Mouse (Mus musculus): Measurements from ENCODE around the gene Knop1. TPM values are rescaled to one million over a fixed set of nuclear protein-coding genes. Genes with fewer than 3 reads are reported as not detected.

Knop1 gene
- total and polyA plus RNA-seq, 2 experiments from 2014 or later = 37.5 to 73.2 TPM

DNA sequence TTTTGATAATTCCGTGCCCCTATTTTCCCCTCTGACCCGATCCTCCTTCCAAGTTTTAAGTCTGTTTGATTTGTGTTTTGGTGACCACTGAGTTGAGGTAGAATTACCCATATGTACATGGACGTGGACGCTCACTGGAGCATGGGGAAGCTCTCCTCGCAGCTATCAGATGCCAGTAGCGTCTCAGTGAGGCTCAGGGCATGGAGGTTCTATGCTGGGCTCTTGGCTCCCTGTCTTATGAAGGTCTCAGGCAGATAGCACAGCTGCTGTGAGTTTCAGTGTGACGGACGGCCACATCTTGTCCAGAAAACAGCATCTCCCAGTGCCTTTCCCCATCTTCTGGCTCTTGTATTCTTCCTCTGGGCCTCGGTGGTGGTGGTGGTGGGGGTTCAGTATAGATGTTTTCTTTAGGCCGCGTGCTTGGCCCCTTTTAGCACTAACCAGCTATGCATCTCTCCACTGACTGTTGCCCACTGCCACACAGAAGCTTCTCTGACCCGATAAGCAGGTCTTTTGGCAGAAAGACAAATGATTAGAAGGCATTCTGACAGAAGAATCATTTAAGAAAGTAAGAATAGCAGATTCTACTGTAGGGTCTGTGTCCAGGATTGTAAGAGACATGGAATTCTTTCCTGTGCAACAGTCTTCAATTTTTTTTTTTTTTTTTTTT is 34.0 kb downstream of the Knop1 start:
- no peaks in the 10 kb centered on the region for H3K9me3 ChIP-seq (ENCODE audit: low read length)
- DNase-seq (ENCODE audit: low spot score) (no peak), ATAC-seq (ENCODE audit: low FRiP score) (no peak)
- H3K36me3 ChIP-seq (ENCODE audit: insufficient read depth, low read length) = peaks cover 43% of the 10 kb centered on the region
- H3K27me3 ChIP-seq (ENCODE audit: insufficient read depth, low read length) = no peaks in the 10 kb centered on the region
- no peak overlapping the region for H3K9ac ChIP-seq (replicated peaks; ENCODE audit: low read length, poor library complexity, severe bottlenecking)
- TF ChIP-seq CTCF (IDR thresholded peaks at IDR 0.05) = no peak
- no peaks in the 10 kb centered on the region for H3K4me1 ChIP-seq (ENCODE audit: insufficient read depth, low read length)
- 90% methylated on average over 12 of the region's 12 CpGs for WGBS
- no peak overlapping the region for H3K27ac ChIP-seq (ENCODE audit: low read depth, low read length)
- no peak overlapping the region for H3K4me2 ChIP-seq (ENCODE audit: low read depth, low read length, poor library complexity, severe bottlenecking)
- H3K4me3 ChIP-seq (ENCODE audit: low read depth, low read length) = no peak overlapping the region

DNA sequence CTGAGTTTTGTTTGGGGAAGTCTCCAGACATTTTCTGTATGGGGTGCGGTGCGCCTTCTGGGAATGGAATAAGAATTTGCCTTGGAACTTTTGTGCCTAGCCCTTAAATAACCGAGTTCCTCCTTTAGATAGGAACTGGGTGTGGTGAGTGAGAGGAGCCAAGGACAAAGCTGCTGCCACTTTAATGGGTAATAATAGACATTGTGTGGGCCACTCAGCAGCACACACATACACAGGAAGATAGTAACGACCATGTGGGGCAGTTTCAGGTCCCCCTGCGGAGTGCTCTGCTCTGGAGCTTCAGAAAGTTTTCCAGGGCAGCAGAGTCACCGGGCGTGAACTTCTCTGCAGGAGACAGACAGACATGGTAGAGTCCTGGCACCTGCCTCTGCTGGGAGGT is 34.7 kb downstream of the Knop1 start:
- ATAC-seq (ENCODE audit: low FRiP score) = no peak
- WGBS = 76% methylated on average over 7 of the region's 7 CpGs
- Histone ChIP-seq H3K4me3 (ENCODE audit: low read depth, low read length) (no peak overlapping the region), H3K36me3 (ENCODE audit: insufficient read depth, low read length) (peaks cover 37% of the 10 kb centered on the region), H3K27me3 (ENCODE audit: insufficient read depth, low read length) (no peaks in the 10 kb centered on the region), H3K9ac (replicated peaks; ENCODE audit: low read length, poor library complexity, severe bottlenecking) (no peak overlapping the region), H3K4me2 (ENCODE audit: low read depth, low read length, poor library complexity, severe bottlenecking) (no peak overlapping the region), H3K4me1 (ENCODE audit: insufficient read depth, low read length) (no peaks in the 10 kb centered on the region), H3K9me3 (ENCODE audit: low read length) (no peaks in the 10 kb centered on the region), H3K27ac (ENCODE audit: low read depth, low read length) (no peak overlapping the region)
- TF ChIP-seq CTCF (IDR thresholded peaks at IDR 0.05) = no peak
- no peak for DNase-seq (ENCODE audit: low spot score)

DNA sequence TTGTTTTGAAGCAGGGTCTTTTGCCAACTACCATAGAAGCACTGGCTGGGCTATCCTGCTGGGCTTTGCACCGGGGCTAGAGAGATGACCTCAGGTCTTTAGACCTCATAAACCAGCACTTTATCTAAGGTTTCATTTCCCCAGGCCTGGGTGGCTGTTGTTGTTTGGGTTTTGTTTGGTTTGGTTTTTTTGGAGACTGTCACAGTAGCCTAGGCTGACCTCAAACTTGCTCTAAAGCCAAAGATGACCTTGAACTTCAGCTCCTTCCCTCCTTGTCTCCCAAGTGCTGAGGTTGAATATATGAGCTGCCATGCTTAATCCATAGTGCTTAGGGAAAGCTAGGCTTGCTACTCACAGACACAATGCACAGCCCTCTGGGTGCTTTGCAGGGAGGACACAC is 36.4 kb downstream of the Knop1 start:
- Histone ChIP-seq H3K9ac (replicated peaks; ENCODE audit: low read length, poor library complexity, severe bottlenecking) (no peak overlapping the region), H3K4me1 (ENCODE audit: insufficient read depth, low read length) (no peaks in the 10 kb centered on the region), H3K36me3 (ENCODE audit: insufficient read depth, low read length) (peaks cover 39% of the 10 kb centered on the region), H3K27me3 (ENCODE audit: insufficient read depth, low read length) (no peaks in the 10 kb centered on the region), H3K4me3 (ENCODE audit: low read depth, low read length) (no peak overlapping the region), H3K9me3 (ENCODE audit: low read length) (no peaks in the 10 kb centered on the region), H3K4me2 (ENCODE audit: low read depth, low read length, poor library complexity, severe bottlenecking) (no peak overlapping the region), H3K27ac (ENCODE audit: low read depth, low read length) (no peak overlapping the region)
- DNase-seq (ENCODE audit: low spot score) = no peak
- no peak for ATAC-seq (ENCODE audit: low FRiP score)
- TF ChIP-seq CTCF (IDR thresholded peaks at IDR 0.05) = no peak
- WGBS = 83% methylated on average over 1 of the region's 1 CpGs

DNA sequence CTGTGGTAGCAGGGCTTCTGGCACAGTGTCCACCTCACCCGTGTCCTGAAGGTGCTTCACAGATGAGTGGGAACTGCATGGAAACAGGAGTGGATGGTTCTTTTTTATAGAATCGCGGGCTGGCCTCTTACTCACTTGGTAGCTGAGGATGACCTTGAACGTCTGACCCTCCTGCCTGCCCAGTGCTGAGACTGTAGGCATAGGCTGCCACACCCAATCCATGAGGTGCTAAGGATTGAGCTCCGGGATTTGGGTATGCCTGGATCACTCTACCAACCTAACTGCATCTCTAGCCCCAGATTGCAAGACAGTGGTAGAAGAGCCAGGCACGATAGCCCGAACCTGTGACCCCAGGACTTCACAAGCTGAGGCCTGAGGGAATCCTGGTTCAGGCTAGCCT is 38.3 kb downstream of the Knop1 start:
- Histone ChIP-seq H3K9me3 (ENCODE audit: low read length) (no peaks in the 10 kb centered on the region), H3K4me3 (ENCODE audit: low read depth, low read length) (no peak overlapping the region), H3K36me3 (ENCODE audit: insufficient read depth, low read length) (peaks cover 45% of the 10 kb centered on the region), H3K9ac (replicated peaks; ENCODE audit: low read length, poor library complexity, severe bottlenecking) (no peak overlapping the region), H3K27me3 (ENCODE audit: insufficient read depth, low read length) (no peaks in the 10 kb centered on the region), H3K27ac (ENCODE audit: low read depth, low read length) (no peak overlapping the region), H3K4me1 (ENCODE audit: insufficient read depth, low read length) (no peaks in the 10 kb centered on the region), H3K4me2 (ENCODE audit: low read depth, low read length, poor library complexity, severe bottlenecking) (no peak overlapping the region)
- TF ChIP-seq CTCF (IDR thresholded peaks at IDR 0.05) = no peak
- 97% methylated on average over 7 of the region's 7 CpGs for WGBS
- no peak for ATAC-seq (ENCODE audit: low FRiP score)
- no peak for DNase-seq (ENCODE audit: low spot score)

DNA sequence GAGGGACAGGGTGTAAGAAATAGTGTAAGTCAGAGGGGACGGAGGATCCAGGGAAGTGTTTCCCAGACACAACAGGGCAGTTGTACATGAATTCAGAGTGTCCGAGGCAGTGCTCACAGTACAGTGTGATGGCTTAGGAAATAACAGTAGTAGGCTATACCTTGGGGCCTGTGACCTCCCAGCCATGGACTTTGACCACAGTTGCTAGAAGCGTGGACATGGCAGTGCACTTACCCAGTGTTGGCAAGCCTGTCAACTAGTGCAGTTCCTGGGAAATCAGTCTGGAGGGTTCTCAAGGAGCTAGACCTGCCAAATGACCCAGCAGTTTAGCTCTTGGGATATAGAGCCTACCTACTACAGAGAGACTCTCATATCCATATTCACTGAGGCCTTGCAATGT is 39.8 kb downstream of the Knop1 start:
- Histone ChIP-seq H3K4me3 (ENCODE audit: low read depth, low read length) (no peak overlapping the region), H3K27me3 (ENCODE audit: insufficient read depth, low read length) (no peaks in the 10 kb centered on the region), H3K27ac (ENCODE audit: low read depth, low read length) (no peak overlapping the region), H3K36me3 (ENCODE audit: insufficient read depth, low read length) (peaks cover 43% of the 10 kb centered on the region), H3K4me1 (ENCODE audit: insufficient read depth, low read length) (no peaks in the 10 kb centered on the region), H3K9me3 (ENCODE audit: low read length) (no peaks in the 10 kb centered on the region), H3K4me2 (ENCODE audit: low read depth, low read length, poor library complexity, severe bottlenecking) (no peak overlapping the region), H3K9ac (replicated peaks; ENCODE audit: low read length, poor library complexity, severe bottlenecking) (no peak overlapping the region)
- no peak for DNase-seq (ENCODE audit: low spot score)
- no peak for ATAC-seq (ENCODE audit: low FRiP score)
- no peak for TF ChIP-seq CTCF (IDR thresholded peaks at IDR 0.05)
- 95% methylated on average over 3 of the region's 3 CpGs for WGBS

DNA sequence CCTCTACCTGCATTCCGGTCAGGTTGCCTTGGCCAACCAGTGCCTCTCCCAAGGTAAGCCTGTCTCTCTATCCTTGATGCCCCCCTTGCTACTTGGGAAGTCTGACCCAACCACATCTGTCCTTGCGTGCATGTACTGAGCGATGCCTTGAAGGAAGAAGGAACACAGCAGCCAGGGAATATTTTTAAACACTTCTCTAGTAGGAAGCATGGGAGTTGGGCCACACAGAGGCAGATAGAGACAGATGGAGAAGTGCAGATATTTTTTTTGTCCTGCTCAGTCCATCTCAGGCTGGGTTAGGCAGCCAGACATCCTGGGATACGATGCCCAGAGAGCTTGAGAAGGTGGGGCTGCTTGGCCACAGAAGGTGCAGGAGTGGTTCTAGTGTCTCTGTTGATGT is 42.5 kb downstream of the Knop1 start:
- no peak for DNase-seq (ENCODE audit: low spot score)
- H3K4me3 ChIP-seq (ENCODE audit: low read depth, low read length) = no peak overlapping the region
- no peaks in the 10 kb centered on the region for H3K9me3 ChIP-seq (ENCODE audit: low read length)
- WGBS = 92% methylated on average over 4 of the region's 4 CpGs
- no peak overlapping the region for H3K4me2 ChIP-seq (ENCODE audit: low read depth, low read length, poor library complexity, severe bottlenecking)
- H3K4me1 ChIP-seq (ENCODE audit: insufficient read depth, low read length) = no peaks in the 10 kb centered on the region
- no peak overlapping the region for H3K27ac ChIP-seq (ENCODE audit: low read depth, low read length)
- H3K9ac ChIP-seq (replicated peaks; ENCODE audit: low read length, poor library complexity, severe bottlenecking) = no peak overlapping the region
- ATAC-seq (ENCODE audit: low FRiP score) = no peak
- TF ChIP-seq CTCF (IDR thresholded peaks at IDR 0.05) = no peak
- peaks cover 39% of the 10 kb centered on the region for H3K36me3 ChIP-seq (ENCODE audit: insufficient read depth, low read length)
- H3K27me3 ChIP-seq (ENCODE audit: insufficient read depth, low read length) = no peaks in the 10 kb centered on the region
